Mouse (Mus musculus) embryonic fibroblast, embryonic 13.5 days (primary cell): ENCODE results near the gene Trpv2.

Source experiments
- CTCF ChIP-seq: IDR thresholded peaks from 2 replicates; pipeline ENCODE4 v1.5.1; 2011; ENCODE audit warnings: mild to moderate bottlenecking, control low read depth, low read length, moderate library complexity, borderline replicate concordance; ENCODE audit not compliant: insufficient read depth
- POLR2A ChIP-seq: IDR thresholded peaks from 2 replicates; pipeline ENCODE4 v1.6.1; 2011; ENCODE audit warnings: low read depth, mild to moderate bottlenecking, control low read depth, low read length, moderate library complexity

- TF ChIP-seq CTCF (no peak), POLR2A (no peak)
Measured at GRCm38 (mm10) chr11:62642023-62642844, 67.9 kb downstream of the Trpv2 start.
